Mouse (Mus musculus) bone marrow macrophage, adult 2 months (primary cell): ENCODE data around the gene Mafb. TPM values are rescaled to one million over a fixed set of nuclear protein-coding genes. Genes with fewer than 3 reads are reported as not detected.

ENCODE experiments used
- H3K27ac ChIP-seq: 2 replicates; pipeline ENCODE4 v1.5.1; 2012; ENCODE audit warnings: low read depth, low read length; ENCODE audit not compliant: insufficient read depth
- H3K4me1 ChIP-seq: 2 replicates; pipeline ENCODE4 v1.6.1; 2012; ENCODE audit warnings: low read length; ENCODE audit not compliant: control insufficient read depth, insufficient read depth
- H3K4me3 ChIP-seq: 2 replicates; pipeline ENCODE4 v1.5.1; 2012; ENCODE audit warnings: mild to moderate bottlenecking, low read length, moderate library complexity; ENCODE audit not compliant: insufficient read depth
- CTCF ChIP-seq: IDR thresholded peaks from 2 replicates; pipeline ENCODE4 v1.5.1; 2012; ENCODE audit warnings: low read depth, mild to moderate bottlenecking, low read length, moderate library complexity
- POLR2A ChIP-seq: IDR thresholded peaks from 2 replicates; pipeline ENCODE4 v1.6.1; 2012; ENCODE audit warnings: mild to moderate bottlenecking, low read depth, low read length, borderline replicate concordance
- polyA plus RNA-seq: library from polyadenylated mRNA; stranded (reverse); fragments of >200 nt; gene quantifications from 2 replicates; pipeline ENCODE4 v1.2.4, GENCODE M21; 2012; ENCODE audit not compliant: missing spikeins, insufficient read depth, insufficient read length

Mafb gene
- polyA plus RNA-seq, 1 experiment: 166 TPM

DNA sequence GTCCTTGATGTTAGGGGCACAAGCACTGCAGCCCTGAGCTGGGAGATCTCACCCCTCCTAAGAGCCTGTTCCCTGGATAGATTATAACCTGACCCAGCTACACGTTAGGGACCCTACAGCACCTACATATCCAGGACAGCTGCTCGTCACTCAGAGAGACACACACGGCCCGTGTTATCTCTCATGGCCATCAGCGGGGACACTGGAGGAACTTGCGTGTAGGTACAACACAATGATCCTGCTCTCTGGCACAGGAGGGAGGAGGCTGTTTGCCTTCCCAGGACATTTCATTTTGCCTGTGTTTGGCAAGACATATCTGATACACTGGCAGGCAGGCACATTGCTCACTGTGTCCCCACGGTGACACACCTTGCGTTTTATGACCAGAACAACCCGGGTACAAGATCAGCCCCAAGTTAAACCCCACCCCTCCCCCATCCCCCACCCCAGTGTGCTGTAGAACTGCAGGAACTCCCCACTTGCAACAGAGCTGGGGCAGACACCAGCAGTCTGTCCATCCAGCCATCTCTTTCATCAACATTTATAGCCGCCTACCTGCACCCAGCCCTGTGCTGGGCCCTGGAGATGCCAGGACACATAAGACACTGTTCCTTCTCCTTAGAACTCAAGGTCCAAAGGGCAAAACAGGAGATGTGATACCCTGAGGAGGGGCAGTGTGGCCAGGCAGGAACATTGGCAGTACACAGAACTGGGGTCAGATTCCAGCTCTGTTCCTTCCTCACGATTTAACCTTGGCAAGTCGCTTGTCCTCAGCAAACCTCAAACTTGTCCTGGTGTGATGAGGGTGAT is 34.1 kb downstream of the Mafb start:
- H3K4me3 ChIP-seq: no peak overlapping the region
- TF ChIP-seq POLR2A: no peak
- no peak for TF ChIP-seq CTCF
- H3K27ac ChIP-seq: no peak overlapping the region
- peaks cover 19% of the 10 kb centered on the region for H3K4me1 ChIP-seq

DNA sequence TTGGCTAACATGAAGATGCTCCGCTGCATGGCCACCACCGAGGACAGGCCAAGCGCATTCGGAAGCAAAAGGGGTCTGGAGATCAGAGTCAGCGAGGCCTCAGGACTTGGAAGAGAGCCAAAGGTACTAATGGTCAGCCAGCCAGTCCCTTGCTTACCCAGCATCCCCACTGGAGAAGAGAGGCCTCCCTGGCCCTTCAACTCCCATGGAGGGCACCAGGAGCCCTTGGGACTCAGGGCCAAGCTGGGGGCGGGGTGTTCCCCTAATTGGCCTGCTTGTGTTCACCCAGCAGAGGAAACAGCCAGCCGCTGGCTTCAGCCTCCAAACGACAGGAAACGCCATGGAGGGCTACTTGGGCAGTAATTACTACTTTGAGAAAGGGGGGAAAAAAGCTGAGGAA is 38.0 kb downstream of the Mafb start:
- no peak for TF ChIP-seq POLR2A
- TF ChIP-seq CTCF: no peak
- peaks cover 6% of the 10 kb centered on the region for H3K4me1 ChIP-seq
- H3K27ac ChIP-seq: no peak overlapping the region
- H3K4me3 ChIP-seq: no peak overlapping the region

DNA sequence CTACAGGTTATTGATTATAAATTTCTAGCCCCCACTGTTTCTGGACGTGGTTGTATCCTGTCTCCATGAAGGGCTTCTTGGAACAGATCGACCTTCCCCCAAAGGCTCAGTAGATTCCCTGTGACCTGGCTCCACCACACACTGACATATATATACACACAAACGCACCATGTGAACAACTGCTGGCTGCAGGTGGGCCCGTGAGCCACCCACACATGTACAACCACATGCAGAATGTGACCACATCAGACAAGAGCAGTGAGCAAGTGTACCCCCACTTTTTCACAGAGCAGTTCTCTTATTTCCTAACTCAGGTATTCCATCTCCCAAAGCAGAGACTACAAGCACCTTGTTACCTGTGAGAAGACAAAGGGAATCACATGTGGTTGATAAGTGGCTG is 39.1 kb downstream of the Mafb start:
- TF ChIP-seq POLR2A: no peak
- no peak for TF ChIP-seq CTCF
- peaks cover 9% of the 10 kb centered on the region for H3K4me1 ChIP-seq
- H3K4me3 ChIP-seq: no peak overlapping the region
- no peak overlapping the region for H3K27ac ChIP-seq

DNA sequence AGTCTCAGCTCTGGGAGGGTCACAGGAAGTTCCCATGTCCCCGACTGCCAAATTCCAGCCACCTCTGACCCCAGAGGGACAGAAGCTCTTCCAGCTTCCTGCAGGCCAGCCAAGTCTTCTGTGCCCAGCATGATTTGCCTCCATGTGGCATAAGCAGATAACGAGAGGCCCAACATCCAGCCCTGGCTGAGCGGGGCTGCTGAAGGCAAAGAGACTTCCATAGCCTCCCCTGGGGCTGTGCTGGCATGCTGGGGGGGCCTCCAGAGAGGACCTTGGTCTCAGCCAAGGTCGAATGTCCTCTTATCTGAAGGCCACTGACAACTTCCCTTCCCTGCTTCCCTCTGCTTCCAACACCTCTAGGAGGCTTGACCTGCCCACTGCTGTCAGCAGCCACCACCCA is 39.7 kb downstream of the Mafb start:
- H3K4me1 ChIP-seq: peaks cover 13% of the 10 kb centered on the region
- no peak overlapping the region for H3K27ac ChIP-seq
- no peak overlapping the region for H3K4me3 ChIP-seq
- TF ChIP-seq POLR2A (no peak), CTCF (no peak)

DNA sequence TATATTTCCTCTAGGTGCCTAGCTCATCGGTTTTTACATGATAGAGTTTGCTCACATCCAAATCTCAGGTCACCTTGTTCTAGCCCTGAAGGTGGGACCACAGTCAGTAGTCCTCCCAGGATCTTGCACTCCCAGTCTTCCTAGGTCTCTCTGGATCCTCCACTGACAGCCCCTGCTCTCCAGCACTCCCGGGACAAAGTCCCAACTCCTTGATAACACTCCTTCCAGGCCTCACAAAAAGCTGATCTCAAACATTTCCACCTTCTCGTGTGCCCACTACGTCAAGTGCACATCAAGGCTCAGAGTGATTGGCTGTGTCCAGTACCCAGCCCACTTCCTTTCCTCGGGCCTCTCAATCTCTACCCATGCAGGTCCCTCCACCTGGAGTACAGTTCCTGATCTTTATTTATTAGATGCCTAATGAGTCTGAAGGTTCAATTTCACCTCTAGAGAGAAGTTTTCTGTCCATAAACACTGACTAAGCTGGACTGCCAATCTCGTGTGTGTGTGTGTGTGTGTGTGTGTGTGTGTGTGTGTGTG is 41.7 kb downstream of the Mafb start:
- TF ChIP-seq POLR2A (no peak), CTCF (no peak)
- peaks cover 25% of the 10 kb centered on the region for H3K4me1 ChIP-seq
- no peak overlapping the region for H3K27ac ChIP-seq
- no peak overlapping the region for H3K4me3 ChIP-seq

DNA sequence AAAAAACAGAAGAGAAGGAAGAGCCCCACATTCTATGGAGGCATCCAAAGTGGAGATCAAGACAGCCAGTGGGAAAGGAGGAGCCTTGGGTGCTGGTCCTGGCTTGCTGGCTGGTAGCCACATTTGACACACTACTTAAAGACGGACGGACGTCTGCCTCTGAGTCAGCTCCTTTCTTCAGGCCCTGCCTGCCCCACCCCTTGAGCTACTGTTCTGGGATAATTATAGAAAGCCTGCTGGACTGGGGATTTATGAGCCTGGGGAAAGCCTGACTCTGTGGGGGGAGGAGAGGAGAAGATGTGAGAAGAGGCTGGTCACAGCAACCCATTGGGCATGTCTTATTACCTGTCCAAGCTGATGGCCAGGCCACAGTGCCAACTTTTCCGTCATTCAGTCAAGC is 45.0 kb downstream of the Mafb start:
- peaks cover 32% of the 10 kb centered on the region for H3K4me1 ChIP-seq
- H3K4me3 ChIP-seq: no peak overlapping the region
- no peak for TF ChIP-seq CTCF
- no peak for TF ChIP-seq POLR2A
- H3K27ac ChIP-seq: no peak overlapping the region

DNA sequence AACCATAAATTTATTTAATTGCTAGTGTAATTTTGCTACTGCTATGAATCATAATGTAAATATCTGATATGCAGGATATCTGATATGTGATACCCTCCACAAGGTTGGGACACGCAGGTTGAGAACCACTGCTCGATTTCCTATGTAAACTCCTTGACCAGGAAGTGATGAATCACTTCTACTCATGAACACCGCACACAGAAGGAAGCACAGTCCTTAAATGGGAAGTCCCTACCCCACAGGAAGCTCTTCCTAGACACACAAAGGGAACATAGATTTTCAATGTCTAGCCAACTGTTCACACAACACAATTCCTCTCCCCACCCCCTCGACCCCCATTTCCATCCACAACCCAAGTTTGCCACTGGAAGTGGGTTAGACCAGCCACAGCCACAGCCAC is 48.6 kb downstream of the Mafb start:
- peaks cover 38% of the 10 kb centered on the region for H3K4me1 ChIP-seq
- TF ChIP-seq CTCF (no peak), POLR2A (no peak)
- H3K27ac ChIP-seq: no peak overlapping the region
- H3K4me3 ChIP-seq: no peak overlapping the region

Other genes starting within 250 kb of the Mafb start
- gene Gm826, start 32.9 kb downstream of the Mafb start, polyA plus RNA-seq: not detected in 2 replicates